Mouse (Mus musculus) CH12.LX (cell line): ENCODE results near the gene Rab2b. TPM values are rescaled to one million over a fixed set of nuclear protein-coding genes. Genes with fewer than 3 reads are reported as not detected.
"Not testable (repeated sequence)": the region's sequence is repeated elsewhere in the genome, so short reads cannot be mapped to it uniquely, and the experiment has no call there.

Experiments
- DNase-seq: peaks from one replicate; pipeline ENCODE4 v3.0.0-alpha.2; 2013; ENCODE audit errors: extremely low read depth
- H3K27ac ChIP-seq: 2 replicates; pipeline ENCODE4 v1.5.1; 2012; ENCODE audit warnings: low read depth, mild to moderate bottlenecking, control low read depth, moderate library complexity; ENCODE audit not compliant: insufficient read depth
- H3K27me3 ChIP-seq: replicated peaks from 2 replicates; pipeline ENCODE3; 2012; ENCODE audit warnings: inconsistent platforms
- H3K36me3 ChIP-seq, 2 experiments: replicated peaks in 1 of 2; 2 replicates each; pipeline versions ENCODE3 to v1.6.1; 2012; ENCODE audit warnings: inconsistent platforms in 1 of 2, low read length in 1 of 2, mild to moderate bottlenecking in 1 of 2, mixed read lengths in 1 of 2, moderate library complexity in 1 of 2; ENCODE audit not compliant: control insufficient read depth in 1 of 2, insufficient read depth in 1 of 2
- H3K4me1 ChIP-seq, 2 experiments: 2 replicates each; pipeline ENCODE4 v1.6.1; 2012; ENCODE audit warnings: inconsistent platforms in 1 of 2, moderate library complexity in 1 of 2; ENCODE audit not compliant: insufficient read depth in 2 of 2, control insufficient read depth in 1 of 2
- H3K4me2 ChIP-seq: 2 replicates; pipeline ENCODE4 v1.6.1; 2012; ENCODE audit warnings: low read depth, mild to moderate bottlenecking, control low read depth; ENCODE audit not compliant: poor library complexity, insufficient read depth, severe bottlenecking
- H3K4me3 ChIP-seq, 3 experiments: fragments of 150-350 bp in 1 of 3; sonication (generic) in 1 of 3; replicated peaks in 1 of 3; 2 replicates each; pipeline versions ENCODE3 to v1.5.1; 2011 to 2012; ENCODE audit warnings: low read depth in 2 of 3, low read length in 2 of 3, mild to moderate bottlenecking in 2 of 3, moderate library complexity in 2 of 3, control low read depth in 1 of 3, improper control_type of control experiment in 1 of 3, inconsistent platforms in 1 of 3, mixed read lengths in 1 of 3; ENCODE audit not compliant: poor library complexity in 1 of 3
- H3K79me2 ChIP-seq: replicated peaks from 2 replicates; pipeline ENCODE4 v1.6.1; 2012; ENCODE audit warnings: mild to moderate bottlenecking, moderate library complexity; ENCODE audit not compliant: control insufficient read depth, poor library complexity, insufficient read depth, severe bottlenecking; ENCODE audit errors: extremely low read depth
- H3K9ac ChIP-seq: 2 replicates; pipeline ENCODE4 v1.6.1; 2012; ENCODE audit warnings: low read depth, mild to moderate bottlenecking, control low read depth, moderate library complexity; ENCODE audit not compliant: insufficient read depth
- H3K9me3 ChIP-seq: replicated peaks from 2 replicates; pipeline ENCODE3; 2012; ENCODE audit warnings: low read length, inconsistent platforms, mixed read lengths
- CHD2 ChIP-seq: IDR thresholded peaks from 2 replicates; pipeline ENCODE4 v1.6.1; 2011; ENCODE audit warnings: low read length, improper control_type of control experiment
- CTCF ChIP-seq, 2 experiments: IDR thresholded peaks in 1 of 2; conservative IDR thresholded peaks in 1 of 2; 2 replicates each; pipeline ENCODE4 v1.5.1; 2011 to 2012; ENCODE audit warnings: low read depth in 2 of 2, low read length in 2 of 2, improper control_type of control experiment in 1 of 2, inconsistent platforms in 1 of 2, mild to moderate bottlenecking in 1 of 2, moderate library complexity in 1 of 2
- KAT2A ChIP-seq: IDR thresholded peaks from 2 replicates; pipeline ENCODE4 v1.6.1; 2012; ENCODE audit warnings: low read length, improper control_type of control experiment, inconsistent platforms; ENCODE audit not compliant: insufficient replicate concordance
- MAFK ChIP-seq: IDR thresholded peaks from 2 replicates; pipeline ENCODE4 v1.6.1; 2011; ENCODE audit warnings: low read length, improper control_type of control experiment; ENCODE audit not compliant: insufficient replicate concordance
- NRF1 ChIP-seq: IDR thresholded peaks from 2 replicates; pipeline ENCODE4 v1.6.1; 2014; ENCODE audit warnings: low read depth, mild to moderate bottlenecking, inconsistent platforms, low read length, improper control_type of control experiment, moderate library complexity
- POLR2A ChIP-seq: IDR thresholded peaks from 2 replicates; pipeline ENCODE4 v1.6.1; 2011; ENCODE audit warnings: low read depth, mild to moderate bottlenecking, improper control_type of control experiment, low read length
- RAD21 ChIP-seq: IDR thresholded peaks from 2 replicates; pipeline ENCODE4 v1.6.1; 2011; ENCODE audit warnings: low read depth, mild to moderate bottlenecking, low read length, improper control_type of control experiment, moderate library complexity
- SMC3 ChIP-seq: IDR thresholded peaks from 2 replicates; pipeline ENCODE4 v1.6.1; 2011; ENCODE audit warnings: low read depth, low read length, improper control_type of control experiment
- TBP ChIP-seq: conservative IDR thresholded peaks from 2 replicates; pipeline ENCODE4 v1.6.1; 2011; ENCODE audit warnings: low read depth, low read length, improper control_type of control experiment
- USF2 ChIP-seq: conservative IDR thresholded peaks from 2 replicates; pipeline ENCODE4 v1.6.1; 2011; ENCODE audit warnings: low read depth, low read length, improper control_type of control experiment
- ZMIZ1 ChIP-seq: IDR thresholded peaks from 2 replicates; pipeline ENCODE4 v1.6.1; 2012; ENCODE audit warnings: low read depth, mild to moderate bottlenecking, inconsistent platforms, low read length, improper control_type of control experiment
- ZNF384 ChIP-seq: IDR thresholded peaks from 2 replicates; pipeline ENCODE4 v1.6.1; 2012; ENCODE audit warnings: low read depth, low read length, improper control_type of control experiment, inconsistent platforms
- dilution Hi-C: fragments of 300-500 bp; cut with MboI; formaldehyde crosslinking; loops from 2 replicates; pipeline ENCODE4 v1.14.3; 2020; ENCODE audit warnings: low sequenced_read_pairs; ENCODE audit not compliant: extremely low pct_unique_long_range_greater_than_20kb, extremely low pct_ligation_motif_present
- in situ Hi-C: fragments of 300-500 bp; cut with MboI; formaldehyde crosslinking; loops from 3 replicates; pipeline ENCODE4 v1.14.3; 2019; ENCODE audit warnings: low sequenced_read_pairs, low pct_ligation_motif_present, low pct_unique_long_range_greater_than_20kb, mixed read lengths
- polyA plus RNA-seq: library from polyadenylated mRNA; unstranded; fragments of >175 nt; gene quantifications from 2 replicates; pipeline ENCODE4 v1.2.1, GENCODE M21; 2012; ENCODE audit warnings: low read depth; ENCODE audit not compliant: insufficient read length
- total RNA-seq, 2 experiments: library from RNA; depleted of rRNA; stranded (reverse); fragments of 300-350 nt in 1 of 2; fragments of >200 nt in 1 of 2; gene quantifications; 2 replicates each; pipeline ENCODE4 v1.2.3; 2012 to 2014

The Rab2b gene
- total and polyA plus RNA-seq, 3 experiments = 4.6 to 10.2 (median 6.9) TPM

DNA sequence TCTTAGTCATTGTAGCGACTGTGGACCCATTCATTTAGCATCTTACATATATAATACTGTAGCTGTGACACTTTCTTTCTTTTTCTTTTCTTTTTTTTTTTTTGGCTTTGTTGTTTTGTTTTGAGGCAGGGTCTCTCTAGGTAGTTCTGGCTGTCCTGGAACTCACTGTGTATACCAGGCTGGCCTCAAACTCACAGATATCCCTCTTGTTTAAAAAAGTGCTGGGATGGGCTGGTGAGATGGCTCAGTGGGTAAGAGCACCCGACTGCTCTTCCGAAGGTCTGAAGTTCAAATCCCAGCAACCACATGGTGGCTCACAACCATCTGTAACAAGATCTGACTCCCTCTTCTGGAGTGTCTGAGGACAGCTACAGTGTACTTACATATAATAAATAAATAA is 24.2 kb upstream of the Rab2b start:
- H3K4me2 ChIP-seq, H3K4me3 ChIP-seq, in situ Hi-C loops, DNase-seq, H3K27me3 ChIP-seq, H3K9ac ChIP-seq, H3K9me3 ChIP-seq, H3K27ac ChIP-seq, dilution Hi-C loops: not testable (repeated sequence)
- Histone ChIP-seq H3K36me3 (peaks cover 20 to 30% of the 10 kb centered on the region in 2 experiments), H3K4me1 (peaks cover 0 to 22% of the 10 kb centered on the region in 2 experiments; a peak in 1 of 4 replicates), H3K79me2 (peaks cover 29% of the 10 kb centered on the region)
- TF ChIP-seq TBP (peak; percentile 69; the same call in 1 of the 2 replicates), CTCF (conservative IDR thresholded peaks at IDR 0.05 in 1 of 2, IDR thresholded peaks at IDR 0.05 in 1 of 2; ENCODE audit: low read depth in 2 of 2, low read length in 2 of 2) (peak in 1 of 2 experiments; percentile 13; a peak in 1 of 4 replicates)
- TF ChIP-seq, all 38 proteins: peak for 2; not testable (repeated sequence) for 36

DNA sequence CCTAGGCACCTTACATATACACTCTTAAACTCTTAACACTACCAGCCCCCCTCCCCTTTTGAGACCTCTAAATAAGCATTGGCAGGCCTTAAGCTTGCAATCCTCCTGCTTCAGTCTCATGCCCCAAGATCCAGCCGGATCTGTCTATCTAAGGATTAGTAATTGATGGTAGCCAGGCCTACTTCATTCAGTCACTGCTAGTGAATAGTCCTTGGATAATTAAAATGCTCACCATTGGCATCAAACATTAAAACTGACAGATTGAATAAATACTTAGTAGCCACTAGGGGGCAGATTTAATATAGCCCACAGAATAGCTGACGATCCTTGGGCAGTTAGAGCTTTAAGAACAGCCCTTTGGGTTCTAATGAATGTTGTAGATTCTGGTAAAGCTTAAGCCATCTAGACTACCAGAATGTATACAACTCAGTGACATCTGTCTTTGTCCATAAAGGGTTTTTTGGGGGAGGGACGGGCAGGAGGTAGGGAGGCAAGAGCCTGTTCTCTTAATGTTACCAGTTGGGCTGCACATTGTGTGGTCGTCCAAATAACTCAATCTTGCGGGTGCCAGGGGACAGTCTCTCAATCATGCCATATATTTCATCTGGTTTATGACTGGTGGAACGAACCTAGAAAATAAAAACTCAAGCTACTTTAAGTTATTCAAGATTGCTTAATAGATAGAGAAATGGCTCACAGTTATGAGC is 16.4 kb upstream of the Rab2b start:
- dilution Hi-C loops = no loop called here
- no peaks in the 10 kb centered on the region for H3K27me3 ChIP-seq
- TF ChIP-seq USF2 (no peak), MAFK (no peak), RAD21 (peak; percentile 27), POLR2A (0 out of 2 replicates have a peak, but pooled peaks have one; percentile 12), KAT2A (no peak), CTCF (conservative IDR thresholded peaks at IDR 0.05 in 1 of 2, IDR thresholded peaks at IDR 0.05 in 1 of 2; ENCODE audit: low read depth in 2 of 2, low read length in 2 of 2) (peak; percentile 23 to 67; a peak in 3 of 4 replicates), SMC3 (peak; percentile 63)
- TF ChIP-seq, all 38 proteins: peak for 4
- no peaks in the 10 kb centered on the region for H3K4me1 ChIP-seq
- no peak overlapping the region for H3K9ac ChIP-seq
- no peak overlapping the region for H3K4me2 ChIP-seq
- H3K9me3 ChIP-seq = no peaks in the 10 kb centered on the region
- no peaks in the 10 kb centered on the region for H3K79me2 ChIP-seq
- in situ Hi-C loops = loop anchor here (5.0 kb wide), 1 partner anchor 42 kb away; no protein-coding TSS in a partner anchor
- no peak overlapping the region for H3K27ac ChIP-seq
- no peak overlapping the region for H3K4me3 ChIP-seq
- H3K36me3 ChIP-seq = peaks cover 75 to 91% of the 10 kb centered on the region in 2 experiments
- DNase-seq = peak; percentile 29

DNA sequence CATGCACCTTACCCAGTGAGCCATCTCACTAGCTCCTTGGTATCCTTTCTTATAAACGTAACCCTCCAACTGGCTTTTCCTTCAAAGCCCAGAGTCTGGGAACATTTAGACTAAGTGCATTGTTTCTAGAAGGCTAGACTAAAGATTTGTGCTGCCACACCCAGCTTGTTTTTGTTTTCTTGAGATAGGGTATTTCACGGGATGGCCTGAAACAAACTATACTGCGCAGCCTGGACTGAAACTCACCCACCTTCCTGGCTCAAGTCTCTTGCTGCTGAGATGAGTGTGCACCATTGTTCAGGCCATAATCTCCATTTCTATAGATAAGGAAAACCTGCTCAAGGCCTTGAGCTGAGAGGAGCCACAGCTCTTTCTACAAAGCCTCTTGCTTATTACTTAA is 4.8 kb upstream of the Rab2b start:
- TF ChIP-seq NRF1 (no peak), ZNF384 (no peak), CHD2 (no peak), ZMIZ1 (no peak)
- no peaks in the 10 kb centered on the region for H3K27me3 ChIP-seq
- no peak overlapping the region for H3K4me2 ChIP-seq
- no peaks in the 10 kb centered on the region for H3K9me3 ChIP-seq
- H3K4me1 ChIP-seq = peaks cover 0 to 16% of the 10 kb centered on the region in 2 experiments; a peak in 2 of 4 replicates
- no peak for DNase-seq
- in situ Hi-C loops = no loop called here
- dilution Hi-C loops = no loop called here
- peaks cover 42 to 65% of the 10 kb centered on the region in 2 experiments for H3K36me3 ChIP-seq
- H3K4me3 ChIP-seq = no peak overlapping the region
- H3K9ac ChIP-seq = no peak overlapping the region
- no peak overlapping the region for H3K27ac ChIP-seq
- peaks cover 48% of the 10 kb centered on the region for H3K79me2 ChIP-seq
